Mouse (Mus musculus) left cerebral cortex, adult 18-20 months (tissue): Measurements from ENCODE around the gene Abhd6. TPM values are rescaled to one million over a fixed set of nuclear protein-coding genes. Genes with fewer than 3 reads are reported as not detected.

ENCODE experiments used
- DNase-seq, 2 experiments: peaks; one replicate each; pipeline ENCODE4 v3.0.0; 2021 to 2022; ENCODE audit warnings: low spot score in 2 of 2, mixed read lengths in 1 of 2
- total RNA-seq, 2 experiments: library from RNA; stranded (reverse); gene quantifications; 2 replicates each; pipeline ENCODE4 v1.2.3; 2021

Abhd6 gene
- total RNA-seq, 2 experiments from 2014 or later = 74.8 to 75.0 TPM

- no peak for DNase-seq
Measured at GRCm38 (mm10) chr14:8028086-8028485, 25.4 kb downstream of the Abhd6 start.

- DNase-seq = no peak
Measured at GRCm38 (mm10) chr14:8029752-8030151, 27.1 kb downstream of the Abhd6 start.

GRCm38 (mm10) chr14:8030535-8030934, 27.8 kb downstream of the Abhd6 start:
- DNase-seq = no peak

GRCm38 (mm10) chr14:8032087-8032944, 29.6 kb downstream of the Abhd6 start:
- peak; percentile 55 to 69 for DNase-seq

- no peak for DNase-seq
Measured at GRCm38 (mm10) chr14:8034561-8034960, 31.9 kb downstream of the Abhd6 start.

- DNase-seq = no peak
Measured at GRCm38 (mm10) chr14:8035951-8036350, 33.2 kb downstream of the Abhd6 start.

GRCm38 (mm10) chr14:8036406-8036805, 33.7 kb downstream of the Abhd6 start:
- DNase-seq = no peak

GRCm38 (mm10) chr14:8038150-8038549, 35.4 kb downstream of the Abhd6 start:
- no peak for DNase-seq

GRCm38 (mm10) chr14:8038791-8039448, 36.2 kb downstream of the Abhd6 start:
- DNase-seq = peak; percentile 53

GRCm38 (mm10) chr14:8040179-8040578, 37.5 kb downstream of the Abhd6 start:
- no peak for DNase-seq

GRCm38 (mm10) chr14:8040911-8041678, 38.4 kb downstream of the Abhd6 start:
- no peak for DNase-seq

GRCm38 (mm10) chr14:8042120-8042519, 39.4 kb downstream of the Abhd6 start:
- DNase-seq = no peak

- DNase-seq = no peak
Measured at GRCm38 (mm10) chr14:8042577-8042976, 39.9 kb downstream of the Abhd6 start.

- peak in 1 of 2 experiments; percentile 49 for DNase-seq
Measured at GRCm38 (mm10) chr14:8044330-8044729, 41.6 kb downstream of the Abhd6 start.

- no peak for DNase-seq
Measured at GRCm38 (mm10) chr14:8044786-8045185, 42.1 kb downstream of the Abhd6 start.

GRCm38 (mm10) chr14:8045187-8045846, 42.6 kb downstream of the Abhd6 start:
- no peak for DNase-seq

GRCm38 (mm10) chr14:8046839-8047238, 44.1 kb downstream of the Abhd6 start:
- DNase-seq = no peak

- no peak for DNase-seq
Measured at GRCm38 (mm10) chr14:8049334-8049733, 46.6 kb downstream of the Abhd6 start.

GRCm38 (mm10) chr14:8051869-8052268, 49.2 kb downstream of the Abhd6 start:
- no peak for DNase-seq

GRCm38 (mm10) chr14:8052661-8053060, 50.0 kb downstream of the Abhd6 start:
- DNase-seq = no peak
